Mouse (Mus musculus) CD4-positive helper T cell, adult 2 months (primary cell): ENCODE results near the gene Gucy1b2.

Experiments
- DNase-seq: peaks from one replicate; pipeline ENCODE4 v3.0.0-alpha.2; 2012; ENCODE audit warnings: low read depth, missing footprints, low spot score

Gucy1b2 gene

DNA sequence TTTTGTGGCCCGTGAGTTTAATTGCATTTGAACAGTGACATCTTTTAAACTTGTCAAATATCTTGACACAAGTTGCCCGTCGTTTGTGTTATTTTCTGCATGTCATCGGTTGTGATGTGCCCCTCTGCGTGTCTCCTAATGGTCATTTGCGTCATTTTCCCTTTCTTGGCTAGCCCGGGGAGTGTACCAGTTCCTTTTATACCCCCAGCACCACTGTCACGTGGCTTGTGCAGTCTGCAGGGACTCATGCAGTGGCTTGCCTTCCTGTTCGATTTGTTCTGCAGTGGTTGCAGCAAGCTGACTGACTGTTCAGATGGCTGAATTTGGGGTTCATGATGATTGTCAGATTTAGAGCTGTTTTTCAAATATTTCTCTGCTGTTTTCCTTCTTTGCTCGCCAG is 82.1 kb downstream of the Gucy1b2 start:
- DNase-seq: no peak

DNA sequence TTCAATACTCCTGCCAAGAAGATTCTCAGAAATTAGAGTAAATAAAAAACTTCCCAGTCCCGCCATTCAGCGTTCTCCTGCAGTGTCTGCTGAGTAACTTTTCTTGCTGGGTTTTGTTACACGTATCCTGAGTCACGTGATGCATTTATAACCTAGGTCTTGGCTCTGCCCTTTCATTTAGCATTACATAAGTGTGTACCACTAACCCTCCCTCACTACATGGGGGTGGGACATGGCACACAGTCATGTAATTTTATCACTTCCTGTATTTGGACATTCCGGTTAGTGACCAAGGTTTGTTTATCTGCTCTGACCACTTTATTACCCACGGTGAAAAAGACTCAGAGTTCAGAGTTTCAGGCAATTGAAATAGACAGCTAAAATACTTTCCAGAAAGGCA is 85.3 kb downstream of the Gucy1b2 start:
- no peak for DNase-seq

DNA sequence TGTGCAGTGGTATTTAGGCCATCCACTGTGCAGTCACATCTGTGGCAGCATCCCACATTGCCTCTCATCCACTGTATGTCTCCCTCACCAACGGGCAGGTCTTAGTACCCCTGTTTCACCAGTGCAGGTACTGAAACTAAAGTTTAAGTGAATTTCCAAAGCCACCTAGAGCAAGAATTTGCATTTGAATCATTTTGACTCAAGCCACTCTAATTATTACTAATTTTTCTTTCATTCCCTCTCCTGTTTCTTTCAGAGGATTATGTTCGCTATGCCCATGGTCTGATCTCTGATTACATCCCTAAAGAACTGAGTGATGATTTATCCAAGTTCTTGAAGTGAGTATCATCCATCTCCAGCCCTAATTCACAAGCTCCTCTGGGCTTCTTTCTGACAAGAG is 92.3 kb downstream of the Gucy1b2 start:
- DNase-seq: no peak

DNA sequence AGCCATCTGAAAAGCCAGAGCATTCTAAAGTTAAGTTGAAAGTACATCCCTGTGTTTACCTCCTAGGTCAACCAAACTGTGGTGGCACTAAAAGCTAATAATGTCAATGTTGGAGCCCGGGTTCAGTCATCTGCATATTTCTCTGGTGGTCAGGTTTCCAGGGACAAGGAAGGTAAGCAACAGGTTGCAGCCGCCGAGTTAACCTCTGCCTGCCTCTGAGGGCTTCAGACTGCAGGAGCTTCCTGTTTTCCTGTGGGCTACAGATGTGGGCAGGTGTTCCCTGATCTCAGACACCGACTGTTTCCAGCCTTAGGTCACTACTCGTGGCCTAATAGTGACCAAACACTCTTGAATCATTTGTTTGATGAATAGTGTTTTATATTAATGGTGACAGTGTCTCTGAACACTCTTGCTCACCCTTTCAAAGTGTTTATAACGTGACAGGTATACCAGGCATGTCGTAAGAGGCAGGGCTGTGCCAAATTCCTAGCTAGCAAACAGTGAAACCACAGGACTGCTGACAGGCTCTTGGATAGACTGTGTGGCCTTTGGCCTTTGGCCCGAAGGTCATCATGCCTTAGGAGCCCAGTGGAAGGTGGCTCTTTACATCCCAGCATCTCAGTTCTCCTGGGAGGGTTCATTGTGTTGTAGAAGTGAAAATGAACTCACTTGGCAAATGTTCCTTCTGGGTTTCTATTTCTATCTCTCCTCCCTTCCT is 94.7 kb downstream of the Gucy1b2 start:
- no peak for DNase-seq

DNA sequence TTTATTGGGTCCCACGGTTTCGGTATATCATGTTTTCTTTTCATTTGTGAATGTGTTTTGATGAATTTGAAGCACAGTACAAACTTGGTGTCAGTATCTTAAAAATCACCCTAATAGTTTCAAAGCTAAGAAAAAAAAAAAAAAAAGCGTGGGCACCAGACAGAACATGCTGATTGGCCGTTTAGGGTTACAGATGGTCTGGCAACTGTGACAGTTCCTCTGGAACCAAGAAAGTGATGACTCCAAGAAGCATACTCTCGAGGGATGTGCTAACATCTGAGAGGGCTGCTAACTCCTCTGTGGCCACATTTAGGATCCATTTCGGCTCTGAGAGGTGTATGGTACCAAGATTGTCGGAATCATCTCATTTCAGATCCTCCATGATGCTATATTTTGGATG is 100.9 kb downstream of the Gucy1b2 start:
- no peak for DNase-seq

DNA sequence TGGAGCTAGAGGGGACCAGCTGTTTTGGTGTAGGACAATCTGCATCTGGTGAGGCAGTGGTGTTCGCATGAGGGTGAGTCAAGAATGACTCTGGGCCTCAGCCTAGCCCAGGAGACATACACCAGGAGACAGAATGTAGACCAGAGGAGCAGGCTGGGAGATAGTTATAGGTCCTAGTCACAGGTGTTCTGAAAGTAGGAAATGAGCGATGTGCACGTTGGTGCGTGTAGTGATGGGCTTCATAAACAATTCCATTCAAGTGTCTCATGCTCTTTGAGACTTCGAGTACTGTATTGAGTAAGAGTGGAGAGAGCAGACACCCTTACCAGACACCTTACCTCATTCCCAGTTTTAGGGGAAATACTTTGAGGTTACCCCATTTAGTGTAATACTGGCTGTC is 102.3 kb downstream of the Gucy1b2 start:
- no peak for DNase-seq

DNA sequence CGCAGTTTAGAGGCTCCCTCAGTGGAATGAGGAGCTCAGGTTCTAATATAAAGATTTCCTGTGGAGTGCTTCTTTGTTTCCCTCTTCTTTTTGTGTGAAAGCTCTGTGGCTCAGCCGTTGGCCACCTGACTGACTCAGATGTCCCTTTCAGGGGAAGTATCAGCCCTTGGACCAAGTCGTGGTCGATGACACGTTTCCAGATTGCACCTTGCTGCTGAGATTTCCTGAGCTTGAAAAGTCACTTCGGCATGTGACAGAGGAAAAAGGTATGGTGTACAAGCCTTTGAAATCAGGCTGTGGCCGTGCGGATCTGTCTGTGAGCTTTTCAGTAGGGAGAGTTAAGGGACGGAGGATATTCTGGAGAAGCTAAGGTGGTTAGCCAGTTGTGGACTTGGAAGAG is 102.7 kb downstream of the Gucy1b2 start:
- no peak for DNase-seq

DNA sequence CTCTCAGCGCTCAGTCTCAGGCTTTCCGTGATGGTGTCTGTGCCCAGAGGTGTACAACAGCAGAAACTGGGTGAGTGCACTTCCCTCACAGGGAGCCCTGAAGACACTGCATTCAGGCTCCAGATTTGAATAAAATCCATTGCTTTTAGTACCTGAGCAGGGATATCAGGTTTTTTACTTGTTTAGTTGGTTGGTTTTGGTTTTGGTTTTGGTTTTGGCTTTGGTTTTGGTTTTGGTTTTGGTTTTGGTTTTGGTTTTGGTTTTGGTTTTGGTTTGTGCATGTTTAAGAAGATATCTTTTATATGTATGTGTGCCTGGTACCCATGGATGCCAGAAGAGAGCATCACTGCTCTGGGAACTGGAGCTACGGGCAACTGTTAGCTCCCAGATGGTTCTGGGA is 105.2 kb downstream of the Gucy1b2 start:
- DNase-seq: peak; percentile 44

DNA sequence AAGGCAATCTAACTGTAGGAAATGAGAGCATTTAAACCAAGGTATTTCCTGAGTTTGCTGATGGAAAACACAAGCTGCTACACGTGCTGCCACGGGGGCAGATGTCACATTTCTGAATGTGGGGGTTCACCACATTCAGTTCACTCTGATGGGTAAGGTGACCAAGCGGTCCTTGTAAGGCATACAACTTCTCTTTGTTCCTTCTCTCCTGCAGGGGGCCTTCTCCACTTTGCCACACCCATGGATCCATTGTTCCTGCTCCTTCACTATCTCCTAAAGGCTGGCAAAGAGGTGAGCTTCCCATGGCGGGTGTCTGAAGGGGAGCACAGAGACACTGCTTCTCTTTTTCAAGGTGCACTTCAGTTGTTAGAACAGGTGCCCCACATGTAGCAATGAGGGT is 105.9 kb downstream of the Gucy1b2 start:
- DNase-seq: no peak

DNA sequence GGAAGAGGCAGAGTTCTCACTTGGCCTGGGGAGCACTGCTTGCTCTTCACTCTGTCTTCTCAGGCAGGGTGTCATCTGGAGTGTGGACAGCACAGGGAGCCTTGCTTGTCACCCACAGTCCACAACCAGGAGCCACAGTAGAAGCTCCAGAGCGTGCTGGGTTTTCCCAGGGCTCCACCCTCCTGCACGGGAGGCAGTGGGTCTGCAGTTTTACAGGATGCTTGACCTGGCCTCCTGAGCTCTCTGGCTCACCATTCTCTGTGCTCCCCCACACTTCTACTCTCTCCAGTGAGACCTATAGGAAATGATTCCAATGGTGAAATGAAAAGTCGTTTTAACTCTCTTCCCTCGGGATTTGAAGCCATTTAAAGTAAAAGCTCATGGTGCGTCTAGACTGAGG is 106.3 kb downstream of the Gucy1b2 start:
- no peak for DNase-seq

DNA sequence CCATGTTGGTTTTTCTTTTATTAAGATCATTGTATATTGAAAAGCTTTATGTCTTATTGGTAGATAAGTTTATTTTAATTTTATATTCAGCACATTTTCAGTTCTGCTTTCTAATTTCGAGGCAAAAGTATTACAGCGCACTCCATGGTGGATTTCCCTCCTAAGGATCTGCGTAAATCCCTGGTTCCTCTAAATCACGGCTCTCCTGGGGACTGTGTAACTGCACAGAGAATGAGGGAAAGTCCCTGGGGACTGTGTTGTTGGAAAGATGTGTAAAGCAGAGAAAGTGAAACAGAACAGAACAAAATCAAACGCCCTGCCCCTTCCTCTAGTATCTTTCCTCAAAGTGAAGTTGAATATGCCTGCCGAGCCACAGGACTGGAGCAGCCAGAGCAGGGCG is 109.0 kb downstream of the Gucy1b2 start:
- DNase-seq: peak; percentile 32

DNA sequence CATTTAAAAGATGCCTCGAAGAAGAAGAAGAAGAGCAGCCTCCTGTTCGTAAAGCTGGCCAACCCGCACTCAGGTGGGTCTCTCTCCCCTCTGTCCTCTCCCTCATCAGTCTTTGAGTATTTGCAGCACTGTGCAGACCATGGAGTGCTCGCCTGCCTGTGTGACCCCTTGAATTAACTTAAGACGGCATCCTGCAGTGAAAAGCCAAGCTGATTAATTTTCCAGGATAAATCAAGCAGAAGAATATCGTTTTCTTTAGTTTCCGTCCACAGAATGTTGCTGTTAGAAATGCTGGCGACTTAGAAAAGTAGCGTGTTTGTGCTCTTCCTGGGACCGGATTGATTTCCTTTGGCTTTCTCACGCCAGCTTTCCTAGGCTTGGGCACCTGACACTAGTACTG is 109.5 kb downstream of the Gucy1b2 start:
- no peak for DNase-seq
